11 mouse cellular contexts compared by ENCODE assay signal in genomic region chr13:35058145-35058544, GRCm38 (mm10). TPM values are rescaled to one million over a fixed set of nuclear protein-coding genes. Genes with fewer than 3 reads are reported as not detected.
DNase-seq lines count a peak whose midpoint lies in the region; TF ChIP-seq lines count a peak whose summit lies in the region.
"Had no signal": no experiment of that assay in that cellular context is flagged by ENCODE, and none has a peak within 500 bp of the region (broad histone marks: within the 10 kb centered on the region; RNA-seq: fewer than 3 reads in every experiment).

No protein-coding gene starts in this region.

- DNase-seq in kidney, adult 11 months = peak; percentile 74
- no peak for DNase-seq in kidney, adult 18-20 months
- DNase-seq in embryo, embryonic 10 days (ENCODE audit: low spot score) = peak; percentile 57
- peak; percentile 62 to 71 for DNase-seq in kidney, adult 8-10 months
- peak; percentile 14 for DNase-seq in large intestine, adult 2 months (ENCODE audit: low read depth, low spot score)
- no peak for DNase-seq in spleen, postnatal 14 days (ENCODE audit: low spot score in 2 of 2)
- no peak for DNase-seq in c-Kit-positive CD71-positive TER-119-positive erythroid progenitor cells, embryonic 14.5 days (ENCODE audit: low spot score)
- no peak for DNase-seq in layer of hippocampus, adult 2 months (ENCODE audit: low spot score in 2 of 2)
- DNase-seq: cerebellum, postnatal 25 days had no signal

- WGBS in large intestine, adult 2 months = 9% methylated on average over 5 of the region's 5 CpGs

- no peak for TF ChIP-seq CTCF in layer of hippocampus, adult 2 months (conservative IDR thresholded peaks at IDR 0.05)

- no peak overlapping the region for H3K27ac ChIP-seq in layer of hippocampus, adult 2 months
- H3K27ac ChIP-seq: hindbrain, embryonic 14.5 days; midbrain, embryonic 12.5 days had no signal

- H3K4me3 ChIP-seq in layer of hippocampus, adult 2 months = no peak overlapping the region
- H3K4me3 ChIP-seq: midbrain, embryonic 12.5 days had no signal

RNA-seq across cellular contexts. Expression of gene Eci2, which starts 31.2 kb away (rescaled TPM):
- 36.7 and 44.6 TPM in 2 replicates for polyA plus RNA-seq in large intestine, adult 2 months (2012; rRNA removed)
- total RNA-seq in layer of hippocampus, adult 2 months (2021) = 10 to 100 TPM; 46.8 to 51.7 TPM

Comparison
In these comparisons a context has a peak if more than half of its experiments do, and no peak if none do; other contexts are left out.
1. DNase-seq: peak in kidney, adult 11 months (single experiment), embryo, embryonic 10 days (single experiment), kidney, adult 8-10 months (2 of 2) and large intestine, adult 2 months (single experiment); none in kidney, adult 18-20 months (single experiment), spleen, postnatal 14 days (0 of 2), c-Kit-positive CD71-positive TER-119-positive erythroid progenitor cells, embryonic 14.5 days (single experiment) and layer of hippocampus, adult 2 months (0 of 2).